Mouse (Mus musculus) central nervous system, embryonic 11.5 days (tissue): ENCODE results near the gene P2rx6. TPM values are rescaled to one million over a fixed set of nuclear protein-coding genes. Genes with fewer than 3 reads are reported as not detected.

Experiments
- polyA plus RNA-seq: library from polyadenylated mRNA; depleted of rRNA; stranded (reverse); fragments of >200 nt; gene quantifications from 2 replicates; pipeline ENCODE4 v1.2.3, GENCODE M21; 2012; rRNA removed

The P2rx6 gene
- 0.76 and 0.91 TPM in 2 replicates for polyA plus RNA-seq

DNA sequence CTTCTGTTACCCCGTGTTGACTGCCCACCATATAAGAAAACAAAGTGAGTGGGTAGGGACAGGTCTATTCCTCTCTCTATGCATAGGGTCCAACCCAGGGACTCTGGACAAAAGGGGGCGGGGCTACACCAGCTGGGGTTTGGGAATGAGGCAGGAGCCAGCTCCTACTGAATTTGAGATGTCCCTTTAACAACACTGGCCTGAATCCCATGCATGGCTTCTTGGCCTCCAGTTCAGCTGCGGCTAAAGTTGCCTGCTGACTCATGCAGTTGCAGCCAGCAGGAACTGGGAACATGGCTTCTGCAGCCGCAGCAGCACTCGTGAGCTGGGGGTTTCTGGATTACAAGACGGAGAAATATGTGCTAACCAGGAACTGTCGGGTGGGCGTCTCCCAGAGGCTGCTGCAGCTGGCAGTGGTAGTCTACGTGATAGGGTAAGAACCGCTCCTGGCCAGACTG, at the start of gene P2rx6:
TSS of gene P2rx6 (plus strand) at position 135 of the 458 bp plus-strand sequence.

DNA sequence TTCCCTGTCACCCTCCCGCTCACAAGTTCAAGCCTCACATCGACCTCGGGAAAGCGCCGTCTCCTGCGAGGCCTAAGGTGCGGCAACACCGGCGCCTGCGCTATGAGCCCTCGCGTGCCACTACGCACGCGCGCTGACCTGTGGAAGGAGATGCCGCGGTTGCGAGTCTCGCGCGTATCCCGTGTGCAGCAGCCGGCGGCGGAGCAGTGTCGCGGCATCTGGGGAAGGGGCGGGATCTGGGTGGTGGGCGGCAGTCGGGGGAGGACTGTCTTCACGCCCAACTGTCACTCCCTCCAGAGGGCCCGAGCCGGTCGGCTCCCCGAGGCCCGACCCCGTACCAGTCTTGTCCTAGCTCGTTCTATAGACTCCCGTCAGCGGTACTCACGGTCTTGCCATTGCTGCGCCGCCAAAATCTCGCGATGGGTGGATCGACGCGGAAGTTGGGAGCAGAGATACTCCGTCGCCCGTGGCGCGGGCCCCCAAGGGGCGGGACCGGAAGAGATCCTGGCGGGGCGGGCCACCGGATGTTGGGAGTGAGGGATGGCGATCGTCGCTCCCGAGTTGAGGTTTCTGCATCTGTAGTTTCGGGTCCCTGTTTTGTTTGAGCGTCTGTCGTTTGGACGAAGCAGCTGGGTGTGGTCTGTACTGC, 30.9 kb upstream of the P2rx6 start, which contains the start of gene Thap7:
TSS of gene Thap7 (minus strand) at position 497 of the 649 bp plus-strand sequence.

DNA sequence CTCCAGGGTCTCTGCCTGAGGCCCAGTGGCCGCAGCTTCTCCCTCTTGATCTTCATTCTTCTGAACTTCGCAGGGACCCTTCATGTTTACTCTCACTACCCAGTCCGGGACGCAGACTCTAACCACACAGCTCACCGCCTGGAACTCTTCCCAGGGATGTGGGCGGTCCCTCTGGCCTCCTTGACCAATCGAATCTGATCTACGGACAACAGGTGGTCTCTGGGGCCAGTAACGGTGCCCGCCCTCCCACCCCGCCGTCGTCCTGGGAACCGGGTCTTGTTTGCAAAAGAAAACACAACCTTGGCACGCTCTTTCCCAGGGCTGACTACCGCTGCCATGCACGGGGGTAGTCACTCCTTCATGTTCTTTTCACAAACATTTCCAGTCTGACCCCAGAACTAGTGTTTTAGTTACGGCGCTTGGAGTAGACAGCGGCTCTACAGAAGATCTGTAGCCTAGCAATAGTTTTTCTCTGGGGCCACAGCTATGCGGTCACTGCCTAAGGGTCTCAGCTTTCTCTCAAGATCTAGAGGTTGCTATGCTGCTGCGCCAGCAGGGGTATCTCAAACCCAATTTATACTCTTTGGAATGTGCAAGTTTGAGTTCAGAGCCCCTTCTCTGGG, 446 bp upstream of the P2rx6 start, which contains the start of gene Lrrc74b:
TSS of gene Lrrc74b (minus strand) at position 120 of the 623 bp plus-strand sequence.

DNA sequence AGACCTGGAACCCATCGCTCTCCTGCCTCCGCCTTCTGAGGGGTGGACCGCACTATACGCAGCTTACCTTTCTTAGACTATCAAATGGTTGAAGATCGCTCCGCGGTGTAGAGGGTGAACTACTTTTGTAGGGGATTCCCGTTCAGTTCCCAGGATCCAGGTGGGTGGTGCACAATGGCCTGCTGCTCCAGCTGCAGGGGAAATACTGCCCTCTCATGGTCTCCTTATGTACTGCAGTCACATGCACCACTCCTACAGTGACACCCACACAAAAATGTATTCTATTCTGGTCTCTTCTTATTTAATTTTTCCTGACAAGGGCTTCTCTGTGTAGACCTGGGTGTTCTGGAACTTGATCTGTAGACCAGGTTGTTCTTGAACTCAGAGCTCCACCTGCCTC, 21.4 kb downstream of the P2rx6 start, which contains the start of gene Slc7a4:
TSS of gene Slc7a4 (minus strand) at position 151 of the 400 bp plus-strand sequence.

DNA sequence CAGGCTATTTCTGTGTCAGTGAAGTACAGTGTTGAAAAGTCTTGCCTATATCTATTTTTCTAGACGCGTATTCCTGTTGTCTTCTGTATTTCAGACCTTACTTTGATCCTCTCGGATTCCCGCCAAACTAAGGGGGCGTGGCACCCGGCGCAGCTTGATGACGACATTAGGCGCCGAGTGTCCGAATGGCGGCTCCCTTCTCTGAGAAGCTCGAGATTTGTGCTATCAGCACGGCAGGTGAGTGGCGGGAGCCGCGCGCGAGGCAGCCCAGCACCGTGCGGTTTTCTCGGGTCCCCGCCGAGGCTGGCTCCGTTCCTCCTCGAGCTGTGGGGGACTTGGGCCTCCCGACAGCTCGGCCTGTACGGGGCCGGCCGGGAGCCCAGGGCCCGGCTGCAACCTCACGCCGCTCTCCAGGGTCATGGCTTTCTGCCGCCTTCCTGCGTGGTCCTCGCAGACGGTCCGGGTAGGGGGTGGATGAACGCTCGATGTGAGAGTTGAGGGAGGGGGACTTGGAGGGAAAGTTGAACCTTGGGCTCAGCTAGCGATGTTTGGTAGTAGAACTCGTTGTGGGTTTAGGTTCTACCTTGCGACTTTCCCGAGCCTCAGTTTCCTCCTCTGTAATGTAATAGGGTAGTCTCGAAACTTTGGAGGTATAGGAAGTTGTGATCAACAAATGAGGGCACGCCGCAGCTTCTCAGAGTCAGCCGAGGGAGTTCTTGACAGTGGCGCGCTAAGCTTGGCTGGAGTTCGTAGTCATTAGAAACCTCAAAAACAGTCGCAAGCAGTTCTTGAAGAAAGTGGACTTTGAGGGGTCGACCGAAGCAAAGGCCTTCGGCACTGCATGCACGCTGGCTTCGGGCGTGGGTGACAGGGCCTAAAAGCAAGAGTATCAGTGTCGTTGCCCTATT, 57.8 kb downstream of the P2rx6 start, which contains the start of gene Smpd4:
TSS of gene Smpd4 (plus strand) at position 157 of the 908 bp plus-strand sequence.

Other genes with a start within 250 kb of the P2rx6 start
- 3.5 and 5.9 TPM in 2 replicates for gene Serpind1, start 230.5 kb upstream of the P2rx6 start, polyA plus RNA-seq
- 7.0 and 10.6 TPM in 2 replicates for gene Snap29, start 155.9 kb upstream of the P2rx6 start, polyA plus RNA-seq
- 52.9 and 69.5 TPM in 2 replicates for gene Pi4ka, start 155.6 kb upstream of the P2rx6 start, polyA plus RNA-seq
- 33.1 and 39.4 TPM in 2 replicates for gene Crkl, start 109.9 kb upstream of the P2rx6 start, polyA plus RNA-seq
- gene Aifm3, start 72.3 kb upstream of the P2rx6 start, polyA plus RNA-seq: 4.4 and 7.6 TPM in 2 replicates
- 106 and 179 TPM in 2 replicates for gene Lztr1, start 53.2 kb upstream of the P2rx6 start, polyA plus RNA-seq
- 45.2 and 55.7 TPM in 2 replicates for gene Thap7, start 30.7 kb upstream of the P2rx6 start, polyA plus RNA-seq
- gene Lrrc74b, start 638 bp upstream of the P2rx6 start, polyA plus RNA-seq: 0.19 and 0.22 TPM in 2 replicates
- 1.9 and 2.8 TPM in 2 replicates for gene Slc7a4, start 21.3 kb downstream of the P2rx6 start, polyA plus RNA-seq
- 73.3 and 99.1 TPM in 2 replicates for gene Smpd4, start 57.5 kb downstream of the P2rx6 start, polyA plus RNA-seq
- gene Ccdc74a, start 84.6 kb downstream of the P2rx6 start, polyA plus RNA-seq: 5.1 and 7.4 TPM in 2 replicates
- gene Med15, start 171.0 kb downstream of the P2rx6 start, polyA plus RNA-seq: 37.9 and 63.3 TPM in 2 replicates
- gene Klhl22, start 197.7 kb downstream of the P2rx6 start, polyA plus RNA-seq: 44.7 and 82.6 TPM in 2 replicates
- 36.8 and 83.2 TPM in 2 replicates for gene Scarf2, start 235.4 kb downstream of the P2rx6 start, polyA plus RNA-seq